Mouse (Mus musculus): ENCODE measurements around the gene Slc30a1.

DNA sequence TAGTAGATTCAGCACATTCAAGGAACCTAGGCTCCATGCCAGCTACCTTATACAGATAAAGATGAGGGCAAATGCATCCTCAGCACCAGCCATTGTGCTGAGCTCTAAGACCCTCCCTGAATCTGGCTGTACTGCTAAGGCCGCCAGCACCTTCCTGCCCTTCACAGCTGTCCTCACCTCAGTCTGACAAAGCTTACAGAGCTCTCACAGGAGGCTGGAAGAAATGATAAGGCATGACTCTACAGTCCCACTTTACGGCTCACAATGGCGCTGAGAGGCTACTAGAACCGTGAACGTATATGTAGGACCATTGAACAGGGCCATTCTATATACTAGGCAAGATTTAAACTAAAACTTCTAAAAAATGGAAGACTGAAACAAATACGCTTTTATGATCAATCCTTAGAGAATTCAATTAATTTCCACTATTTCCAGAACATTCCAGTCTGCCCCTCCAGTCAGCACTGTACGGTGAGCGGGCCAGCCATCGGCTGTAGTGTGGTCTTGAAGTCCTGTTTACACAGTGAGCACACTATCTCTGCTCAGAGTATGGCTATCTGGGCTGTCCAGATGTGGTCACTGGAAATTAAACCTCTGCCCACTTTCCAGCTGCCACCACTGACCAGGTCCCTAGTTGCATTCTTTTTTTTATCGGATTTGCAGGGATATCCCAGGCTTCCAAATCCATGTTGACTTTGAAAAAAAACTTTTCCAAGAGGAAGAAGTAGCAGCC, 23.9 kb upstream of the Slc30a1 start:
- TF ChIP-seq CTCF (IDR thresholded peaks at IDR 0.05; ENCODE audit: low read depth, low read length) (no peak), POLR2A (IDR thresholded peaks at IDR 0.05; ENCODE audit: extremely low read depth, insufficient read depth, low read length) (no peak)
